Mouse (Mus musculus) fibroblast of lung, adult 2 months (primary cell): ENCODE data around the gene Nostrin.
A peak's percentile ranks its signal among the peaks of the same experiment; 100 is the strongest.

Source experiments
- DNase-seq: peaks from one replicate; pipeline ENCODE4 v3.0.0-alpha.2; 2011; ENCODE audit warnings: low read depth

Nostrin gene

DNA sequence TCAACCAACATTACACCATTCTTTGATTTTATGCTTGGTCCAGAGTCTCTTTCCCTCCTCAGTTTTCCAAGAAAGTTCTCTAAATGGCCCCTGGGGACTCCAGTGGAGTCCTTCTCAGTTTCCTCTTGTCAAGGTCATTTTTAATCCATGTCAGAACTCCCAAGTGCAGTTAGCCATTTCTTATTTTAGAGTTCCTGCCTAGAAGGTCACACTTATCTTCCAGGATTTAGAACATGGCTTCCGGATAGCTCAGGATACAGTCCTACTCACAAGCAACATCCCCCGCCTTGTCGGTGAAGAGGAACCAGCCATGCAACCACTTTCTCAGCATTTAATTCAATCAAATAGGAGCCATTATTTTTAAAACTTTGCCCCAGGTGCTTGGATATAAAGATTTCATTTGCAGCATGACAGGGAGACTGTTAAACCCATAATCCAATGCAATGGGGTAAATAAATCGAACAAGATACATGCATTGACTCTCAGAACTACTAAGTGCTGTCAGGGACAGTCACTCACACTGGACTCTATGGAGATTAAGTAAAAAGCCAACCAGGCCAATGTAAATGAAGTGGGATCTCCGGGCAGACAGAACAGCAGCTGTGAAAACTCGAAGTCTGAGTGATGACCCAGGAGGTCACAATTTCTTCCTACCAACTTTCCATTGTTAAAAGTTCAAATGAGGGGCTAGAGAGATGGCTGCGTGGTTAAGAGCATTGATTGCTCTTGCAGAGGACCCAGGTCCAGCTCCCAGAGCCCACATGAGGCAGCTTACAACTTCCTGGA, 6.0 kb upstream of the Nostrin start:
- no peak for DNase-seq

DNA sequence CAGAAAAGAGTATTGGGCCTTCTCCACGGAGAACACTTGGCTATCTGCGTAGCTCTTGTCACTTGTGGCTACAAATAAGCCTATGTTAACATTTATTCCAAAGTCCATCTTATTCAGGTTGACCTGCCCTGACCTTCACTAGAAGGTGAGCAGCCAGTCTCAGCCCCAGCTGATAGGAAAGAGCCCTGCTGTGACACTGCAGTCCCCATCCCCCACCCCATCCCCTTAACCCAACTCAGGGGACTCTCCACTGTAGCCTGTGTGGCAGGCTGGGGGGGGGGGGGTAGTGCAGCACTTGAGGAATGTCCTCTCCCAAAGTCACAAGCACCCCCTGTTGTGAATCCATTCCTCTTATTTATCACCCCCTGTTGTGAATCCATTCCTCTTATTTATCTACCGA, 3.6 kb upstream of the Nostrin start:
- no peak for DNase-seq

DNA sequence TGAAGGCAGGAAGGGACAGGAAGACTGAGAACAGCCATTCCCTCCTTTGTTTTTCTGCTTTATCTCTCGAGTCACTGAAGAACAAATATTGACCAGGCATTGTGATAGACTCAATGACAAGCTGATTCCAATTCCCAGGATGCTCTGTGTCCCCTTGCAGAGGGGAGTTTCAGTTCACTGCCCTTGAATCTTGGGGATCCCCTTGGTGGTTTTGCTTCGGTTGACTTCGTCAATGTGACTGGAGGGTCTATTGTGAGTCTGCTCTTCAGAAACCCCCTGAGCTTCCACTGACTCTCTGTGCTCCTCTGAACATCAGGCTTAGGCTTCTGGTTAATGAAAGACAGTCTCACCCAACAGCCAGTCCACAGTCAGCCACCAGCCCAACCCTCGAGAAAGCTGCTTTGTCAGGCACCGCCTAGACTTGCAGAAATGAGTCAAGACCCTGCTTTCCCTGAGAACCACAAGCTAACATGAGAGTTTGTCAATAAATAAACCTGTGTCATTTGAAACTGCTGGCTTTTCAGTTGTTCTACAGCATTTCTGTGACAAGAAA, 3.0 kb upstream of the Nostrin start:
- DNase-seq: no peak

DNA sequence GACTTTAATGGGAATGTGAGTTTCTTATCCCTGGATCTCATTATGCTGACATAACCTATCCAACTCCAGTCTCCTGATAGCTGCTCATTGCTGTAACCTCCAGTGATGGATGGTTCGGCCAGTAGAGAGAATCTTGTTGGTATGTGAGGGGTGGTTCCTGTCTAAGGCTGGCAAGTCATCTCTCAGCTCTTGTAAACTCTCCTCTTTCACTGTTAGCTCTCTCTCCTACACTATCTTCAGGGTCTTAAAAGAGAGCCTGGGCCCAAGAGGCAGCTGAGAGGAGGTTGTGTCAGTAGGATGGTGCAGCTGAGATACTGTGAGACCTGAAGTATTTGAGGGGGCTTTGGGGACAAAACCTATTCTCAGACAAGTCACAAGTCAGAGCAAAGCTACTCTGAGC, 1.4 kb upstream of the Nostrin start:
- DNase-seq: no peak

DNA sequence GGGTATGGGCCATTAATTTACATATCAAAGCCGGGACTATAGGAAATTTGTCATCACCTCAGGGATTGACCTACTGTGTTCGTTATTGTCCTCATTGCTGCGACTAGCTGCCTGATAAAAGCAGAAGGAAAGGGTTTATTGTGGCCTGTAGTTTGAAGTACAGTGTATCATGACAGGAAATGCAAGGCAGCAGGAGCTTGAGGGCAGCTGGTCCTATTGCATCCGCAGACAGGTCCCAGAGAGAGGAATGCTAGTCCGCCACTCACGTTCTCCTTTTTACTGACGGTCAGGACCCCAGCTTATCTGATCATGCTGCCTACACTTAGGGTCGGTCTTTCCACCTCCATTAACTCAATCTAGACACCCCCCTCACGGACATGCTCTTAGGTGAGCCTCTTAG, 663 bp upstream of the Nostrin start:
- no peak for DNase-seq

DNA sequence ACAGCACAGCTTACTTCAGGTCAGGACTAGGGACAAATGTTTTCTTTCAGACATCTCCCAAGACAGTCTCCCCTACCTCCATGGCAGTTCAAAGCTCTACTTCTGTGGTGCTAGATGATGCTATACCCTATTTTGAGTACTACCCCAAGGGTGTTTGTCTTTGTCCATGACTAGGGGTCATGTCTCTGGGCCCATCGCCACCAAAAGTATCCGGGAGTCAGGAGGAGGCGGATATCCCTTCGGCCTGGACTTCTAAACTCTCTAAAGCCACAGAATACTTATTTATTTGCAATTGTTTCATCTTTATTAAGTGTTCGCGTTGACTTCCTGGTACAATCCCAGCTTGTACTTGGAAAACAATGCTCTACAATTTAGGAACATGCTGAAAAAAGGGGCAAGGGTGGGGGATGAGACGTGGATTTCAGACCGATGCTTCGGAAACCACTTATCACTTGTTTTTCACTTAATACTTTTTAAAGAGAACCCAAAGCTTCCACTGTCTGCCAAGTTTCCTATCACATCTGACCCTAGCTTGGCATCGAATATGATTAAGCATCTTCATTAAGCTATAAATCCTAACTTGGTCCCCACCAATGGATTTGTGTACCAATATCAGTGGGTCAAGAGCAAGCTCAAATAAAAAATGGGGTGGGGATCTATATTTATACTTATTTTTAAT, 1.9 kb downstream of the Nostrin start:
- DNase-seq: no peak

DNA sequence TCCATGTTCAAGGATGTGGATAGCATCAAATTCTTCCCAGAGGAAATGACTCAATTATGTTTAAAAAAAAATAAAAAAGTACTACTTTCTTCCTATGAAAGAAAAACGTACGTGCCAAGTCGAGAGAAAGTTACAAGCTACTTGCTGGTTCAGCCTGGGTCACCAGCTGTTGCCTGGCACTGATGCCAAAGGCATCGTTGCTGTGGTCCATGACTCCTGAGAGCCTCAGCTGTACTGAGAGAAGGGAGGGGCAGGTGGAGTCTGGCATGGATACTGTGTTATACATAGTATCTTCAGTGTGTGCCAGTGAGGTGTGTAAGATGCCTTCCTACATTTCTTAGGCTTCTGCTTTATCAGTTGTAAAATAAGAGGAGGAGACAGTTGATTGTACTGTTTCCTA, 3.2 kb downstream of the Nostrin start:
- peak; percentile 40 for DNase-seq

DNA sequence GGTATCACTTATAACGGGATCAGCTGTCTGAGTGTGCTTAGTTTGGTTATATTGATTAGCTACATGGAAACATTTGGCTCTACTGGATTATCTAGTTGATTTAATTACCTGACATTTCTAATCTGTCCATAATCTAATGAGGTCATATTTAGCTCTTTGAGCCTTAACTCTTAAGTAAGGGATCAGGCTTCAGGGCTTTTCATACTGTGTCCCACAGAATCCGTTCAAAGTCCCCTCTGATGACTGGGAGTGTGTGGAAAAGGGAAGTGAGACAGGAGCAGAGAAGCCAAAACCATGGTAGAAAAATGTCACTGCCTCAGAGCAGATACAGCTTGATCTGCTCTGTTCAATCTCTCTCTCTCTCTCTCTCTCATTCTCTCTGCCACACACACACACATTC, 4.6 kb downstream of the Nostrin start:
- DNase-seq: no peak

DNA sequence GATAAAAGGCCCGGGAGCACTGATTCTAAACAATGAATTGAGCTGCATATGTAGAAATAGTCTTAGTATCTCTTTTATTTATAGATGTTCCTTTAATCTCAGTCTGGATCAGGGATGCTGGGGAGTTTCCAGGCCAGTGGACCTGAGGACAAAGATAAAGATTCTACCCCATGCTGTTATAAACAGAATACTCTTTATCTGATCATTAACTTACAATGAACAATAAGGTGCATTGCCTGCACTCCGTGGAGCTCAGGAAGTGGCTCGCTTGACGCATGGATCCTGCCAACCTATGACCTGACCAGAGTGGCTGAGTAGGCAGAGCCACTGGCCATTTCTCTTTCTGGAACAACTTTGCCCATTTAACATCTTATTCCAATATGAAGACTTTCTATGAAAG, 5.2 kb downstream of the Nostrin start:
- DNase-seq: no peak

DNA sequence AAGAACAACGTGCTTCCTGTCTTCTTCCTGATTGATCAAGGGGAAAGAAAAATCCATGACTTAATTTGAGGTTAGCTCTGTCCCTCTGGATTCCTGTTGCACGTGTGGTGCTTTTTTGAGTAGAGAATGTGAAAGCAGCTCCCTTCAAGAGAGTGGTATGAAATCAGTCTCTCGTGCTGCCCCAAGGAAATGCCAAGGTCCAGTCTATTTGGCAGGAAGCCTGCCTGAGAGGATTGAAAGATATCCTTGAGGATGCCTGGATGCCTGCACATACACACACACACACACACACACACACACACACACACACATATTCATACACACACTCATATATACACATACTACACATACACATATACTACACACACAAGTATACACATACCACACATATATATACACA, 13.1 kb downstream of the Nostrin start:
- DNase-seq: no peak

DNA sequence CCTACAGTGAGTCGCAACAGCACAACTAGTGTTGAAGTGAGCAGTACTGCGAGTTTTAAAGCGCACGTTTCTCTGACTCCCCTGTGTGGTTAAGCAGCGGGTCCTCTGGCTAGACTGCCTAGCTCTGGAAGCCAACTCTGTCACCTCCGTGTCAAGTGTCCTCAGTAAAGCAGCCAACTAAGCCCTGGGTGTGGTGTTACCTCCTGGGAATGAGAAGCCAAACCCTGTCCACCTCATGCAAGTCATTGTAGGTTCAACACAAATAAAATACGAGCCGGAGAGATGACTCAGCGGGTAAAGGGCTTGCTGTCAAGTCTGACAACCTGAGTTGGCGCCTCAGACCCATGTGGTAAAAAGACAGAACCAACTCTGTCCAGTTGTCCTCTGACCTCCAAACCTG, 13.6 kb downstream of the Nostrin start:
- DNase-seq: no peak

DNA sequence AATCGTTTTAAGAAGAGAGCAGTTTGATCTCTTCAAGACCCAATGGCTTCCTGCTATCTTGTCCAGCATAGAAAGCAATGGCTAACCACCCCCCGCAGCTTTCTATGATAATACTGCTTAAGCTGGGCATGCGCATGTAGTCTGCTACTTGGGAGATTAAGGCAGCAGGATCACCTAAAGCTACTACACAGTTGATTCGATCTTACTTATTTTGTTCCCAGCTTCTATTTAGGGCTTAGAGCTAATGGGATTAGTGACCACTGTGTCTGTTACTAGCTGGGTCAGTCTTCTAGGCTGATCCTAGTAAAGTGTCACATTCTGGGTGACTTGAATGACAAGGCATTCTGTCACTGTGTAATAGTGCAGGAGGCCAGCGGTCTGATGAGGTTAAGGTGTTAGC, 15.2 kb downstream of the Nostrin start:
- no peak for DNase-seq

DNA sequence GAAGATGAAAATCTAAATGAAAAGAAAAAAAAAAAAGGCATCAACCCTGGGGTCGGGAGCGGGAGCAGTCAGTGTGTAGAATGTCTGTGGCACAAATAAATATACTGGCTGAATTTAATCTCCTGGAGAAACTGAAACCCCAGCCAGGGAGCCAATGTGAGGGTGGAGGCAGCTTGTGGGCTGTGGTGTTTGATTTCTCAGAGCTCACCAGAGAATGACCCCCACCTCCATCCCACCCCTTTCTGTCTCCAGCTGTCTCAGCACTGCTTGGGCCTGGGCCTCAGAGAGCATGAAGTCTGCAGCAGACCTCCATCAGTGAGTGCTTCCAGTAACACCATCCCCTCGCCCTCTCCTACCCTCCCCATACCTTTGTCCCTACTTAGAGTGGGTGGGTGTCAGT, 20.3 kb downstream of the Nostrin start:
- DNase-seq: no peak

DNA sequence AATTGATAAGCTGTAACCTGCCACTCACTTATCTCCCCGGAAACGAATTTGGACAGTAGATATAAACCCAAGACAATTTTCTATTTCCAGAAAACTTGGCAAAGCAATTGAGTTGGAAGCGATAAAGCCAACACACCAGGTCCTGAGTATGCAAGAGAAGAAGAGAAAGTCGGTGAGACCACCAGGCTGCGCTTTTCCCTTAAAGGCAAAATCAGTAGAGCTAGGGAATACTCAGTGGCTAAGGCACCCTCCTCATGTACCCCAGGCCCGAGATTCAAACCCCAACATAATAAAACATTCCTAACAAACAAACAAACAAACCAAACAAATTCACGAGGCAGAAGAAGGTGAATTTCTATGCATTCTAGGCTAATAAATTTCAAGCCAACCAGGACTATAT, 20.7 kb downstream of the Nostrin start:
- DNase-seq: no peak

DNA sequence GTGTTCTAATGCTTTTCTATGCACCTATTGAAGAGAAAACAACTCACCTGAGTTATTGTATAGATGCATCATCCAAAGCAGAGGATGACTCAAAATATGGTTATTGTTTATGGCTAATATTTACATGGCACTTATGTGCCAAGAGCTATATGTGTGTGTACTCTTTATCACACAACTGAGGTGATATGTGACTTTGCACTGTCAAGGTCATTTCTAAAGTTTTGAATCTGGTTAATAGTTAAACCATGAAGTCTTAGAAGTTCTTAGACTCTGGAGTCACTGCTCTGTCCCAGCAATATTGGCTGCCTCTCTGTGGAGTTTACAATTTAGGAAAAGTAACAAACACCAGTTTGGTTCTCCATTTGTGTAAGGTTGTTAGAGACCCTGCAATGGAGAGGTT, 23.3 kb downstream of the Nostrin start:
- DNase-seq: no peak

DNA sequence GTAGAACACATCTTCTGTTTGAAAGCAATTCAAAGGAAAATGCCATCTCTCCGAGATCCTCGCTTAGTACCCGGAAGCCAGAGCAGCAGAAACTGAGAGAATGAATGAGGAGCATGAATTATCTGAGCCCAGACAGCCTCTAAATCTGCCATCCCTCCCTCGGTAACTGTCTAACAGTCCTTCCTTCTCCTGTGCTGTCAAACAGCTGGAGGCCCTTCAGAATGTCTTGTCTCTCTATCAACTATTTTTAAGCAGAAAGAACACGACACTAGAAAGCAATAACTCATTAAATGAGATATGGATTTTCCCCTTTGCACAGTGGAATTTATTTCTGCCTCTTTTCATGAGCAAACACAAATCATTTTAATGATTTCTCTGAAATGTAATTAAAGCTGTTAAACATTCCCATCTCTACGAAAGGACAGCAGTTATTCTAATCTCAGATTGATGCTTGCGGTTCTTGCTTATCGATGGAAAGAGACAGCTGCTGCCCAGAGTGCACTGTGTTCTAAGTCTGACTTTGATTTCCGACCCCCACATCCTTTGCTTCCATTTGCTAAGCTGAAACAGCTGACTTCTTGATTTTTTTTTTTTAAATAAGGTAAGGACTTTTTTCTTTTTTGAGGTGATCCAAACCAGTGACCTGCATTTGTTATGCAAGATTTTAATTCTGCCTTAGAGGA, 34.9 kb downstream of the Nostrin start:
- no peak for DNase-seq

DNA sequence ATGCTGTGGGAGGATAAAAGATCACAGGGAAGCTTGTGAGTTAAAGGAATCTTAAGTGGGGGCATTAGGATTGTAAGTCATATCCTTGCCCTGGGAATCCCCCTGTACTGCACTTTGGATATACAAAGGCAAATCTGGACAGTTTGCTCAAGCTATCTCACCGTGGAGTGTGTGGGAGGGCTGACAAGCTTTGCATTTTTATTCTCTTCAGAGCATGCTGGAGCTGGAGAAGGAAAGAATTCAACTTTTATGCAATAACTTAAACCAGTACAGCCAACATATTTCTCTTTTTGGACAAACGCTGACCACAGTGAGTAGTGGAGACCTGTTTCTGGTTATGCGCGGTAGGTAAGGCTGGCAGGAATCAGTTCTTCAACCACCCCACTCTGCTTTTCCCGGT, 39.7 kb downstream of the Nostrin start:
- DNase-seq: no peak

DNA sequence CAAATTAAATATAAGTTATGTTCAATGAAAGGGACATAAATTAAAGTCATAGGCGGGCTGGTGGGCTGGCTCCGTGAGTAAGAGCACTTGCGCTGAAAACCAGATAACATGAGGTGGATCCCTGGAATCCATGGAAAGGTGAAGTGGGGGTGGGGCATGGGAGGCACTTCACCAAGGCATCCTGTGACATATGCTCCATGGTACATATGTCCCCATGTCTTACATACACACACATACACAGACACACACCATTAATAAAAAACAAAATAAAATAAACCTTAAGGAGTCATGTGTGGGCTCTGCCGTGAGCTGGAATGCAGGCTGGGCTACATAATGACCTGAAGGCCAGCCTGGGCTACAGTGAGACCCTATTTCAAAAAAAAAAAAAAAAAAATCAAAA, 44.1 kb downstream of the Nostrin start:
- DNase-seq: no peak

DNA sequence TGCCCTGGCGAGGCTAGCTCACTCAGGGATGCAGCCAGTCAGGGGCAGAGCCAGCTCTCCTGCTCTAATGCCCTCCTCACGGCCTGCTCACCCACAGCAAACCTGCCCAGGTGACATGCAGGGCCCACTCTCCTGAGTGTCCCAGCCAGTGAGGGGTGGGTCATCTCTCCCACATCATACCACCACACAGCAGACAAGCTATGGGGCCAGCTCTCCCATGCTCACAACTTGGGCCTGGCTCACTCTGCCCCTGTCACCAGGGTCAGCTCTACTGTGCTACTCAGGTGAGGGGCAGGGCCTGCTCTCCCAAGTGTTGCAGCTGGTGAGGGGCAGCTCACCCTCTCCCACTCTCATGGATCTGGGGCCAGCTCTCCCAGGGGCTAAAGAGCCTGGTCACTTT, 52.4 kb downstream of the Nostrin start:
- DNase-seq: no peak

DNA sequence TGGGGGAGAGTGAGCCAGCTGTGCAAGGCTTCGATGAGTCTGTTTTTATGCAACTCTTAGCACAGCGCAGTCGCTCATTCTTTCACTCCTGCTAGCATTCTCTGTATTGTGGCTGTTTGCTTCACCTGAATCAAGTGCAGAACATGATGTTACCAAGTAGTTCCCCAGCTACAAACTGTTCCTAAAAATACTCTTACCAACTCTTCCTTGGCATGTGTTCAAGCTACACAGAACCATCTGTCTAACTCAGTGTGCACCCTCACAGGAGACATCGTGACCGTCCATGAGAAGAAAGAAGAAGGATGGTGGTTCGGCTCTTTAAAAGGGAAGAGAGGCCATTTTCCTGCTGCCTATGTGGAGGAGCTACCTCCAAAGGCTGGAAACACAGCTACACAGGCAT, 53.1 kb downstream of the Nostrin start:
- DNase-seq: no peak

DNA sequence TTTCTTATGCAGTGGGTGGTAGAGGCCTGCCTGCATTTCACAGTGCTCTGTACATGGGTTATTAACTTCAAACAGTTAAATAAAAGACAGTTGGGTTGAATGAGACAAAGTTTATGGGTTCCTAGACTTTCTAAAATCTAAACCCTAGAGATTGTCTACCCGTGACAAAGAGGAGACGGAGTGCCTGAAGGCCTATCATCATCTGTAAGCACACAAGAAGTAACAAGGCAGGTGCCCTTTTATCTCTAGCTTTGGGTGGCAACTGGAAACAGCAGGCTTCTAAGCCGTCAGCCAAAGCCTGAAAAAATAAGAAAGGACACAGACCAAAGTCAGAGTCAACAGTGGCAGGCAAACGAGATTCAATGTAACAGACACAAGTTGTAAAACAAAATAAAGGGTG, 53.6 kb downstream of the Nostrin start:
- DNase-seq: no peak

DNA sequence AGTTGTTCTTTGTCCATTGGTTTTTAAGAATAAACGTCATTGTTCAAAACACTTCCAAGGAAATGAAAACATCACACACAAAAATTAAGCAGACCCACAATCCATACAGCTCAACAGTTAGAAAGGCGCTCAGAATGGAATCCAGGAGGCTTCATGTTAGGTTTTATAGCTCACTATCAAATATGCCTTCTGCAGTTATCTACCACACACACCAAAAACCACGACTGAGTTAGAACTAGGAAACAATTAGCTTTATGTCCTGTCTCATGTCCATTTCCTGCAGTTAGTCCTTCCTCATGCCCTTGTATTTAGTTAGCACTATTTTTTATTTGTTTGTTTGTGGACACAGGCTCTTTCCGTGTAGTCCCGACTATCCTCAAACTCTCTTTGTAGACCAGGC, 55.5 kb downstream of the Nostrin start:
- no peak for DNase-seq

DNA sequence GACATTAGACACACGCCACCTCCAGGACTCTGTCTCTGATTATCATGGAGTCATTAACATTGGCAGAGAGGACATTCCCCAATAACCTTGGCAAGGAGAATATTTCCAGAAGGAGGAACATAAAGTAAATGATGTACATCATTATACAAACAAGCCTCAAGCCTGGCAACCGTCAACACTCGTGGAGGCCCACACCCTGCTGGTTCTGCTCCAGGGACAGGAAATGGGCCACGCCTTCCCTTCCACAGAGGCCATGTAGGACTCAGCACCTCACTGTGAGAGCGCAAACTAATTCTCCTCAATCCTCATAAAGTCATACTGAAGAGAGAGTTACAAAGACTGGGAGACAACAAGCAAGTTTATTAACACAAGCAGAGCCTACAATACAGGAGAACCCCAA, 58.0 kb downstream of the Nostrin start:
- DNase-seq: no peak
